19 mouse cellular contexts compared by ENCODE assay signal in the genomic region with DNA sequence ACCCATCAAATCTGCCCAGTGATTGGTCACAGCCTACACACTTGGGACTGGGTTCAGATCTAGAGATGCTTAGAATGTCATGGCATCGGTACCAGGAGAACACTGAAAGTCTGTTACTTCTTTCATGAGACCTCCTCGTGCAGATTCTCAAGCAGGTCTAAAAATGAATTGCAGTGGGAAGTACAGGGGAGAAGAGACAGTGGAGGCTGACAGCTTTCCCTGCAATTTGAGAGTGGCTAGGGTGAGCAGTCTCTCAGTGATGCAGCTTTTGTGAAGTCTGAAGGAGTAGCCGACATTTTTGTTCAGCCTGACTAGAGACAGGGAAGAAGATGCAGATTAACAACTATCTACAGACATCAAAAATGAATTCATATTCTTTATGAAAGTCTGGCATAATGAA.
DNase-seq lines count a peak whose midpoint lies in the region; ATAC-seq and TF ChIP-seq lines count a peak whose summit lies in the region.
"Had no signal": no experiment of that assay in that cellular context is flagged by ENCODE, and none has a peak within 500 bp of the region (broad histone marks: within the 10 kb centered on the region; RNA-seq: fewer than 3 reads in every experiment).

No protein-coding gene starts in this region.

- no peaks in the 10 kb centered on the region for H3K36me3 ChIP-seq in heart, embryonic 13.5 days
- no peaks in the 10 kb centered on the region for H3K36me3 ChIP-seq in heart, embryonic 12.5 days
- no peaks in the 10 kb centered on the region for H3K36me3 ChIP-seq in liver, embryonic 13.5 days
- H3K36me3 ChIP-seq: hindbrain, embryonic 12.5 days; hindbrain, embryonic 15.5 days had no signal

- H3K9ac ChIP-seq in heart, embryonic 13.5 days = no peak overlapping the region
- H3K9ac ChIP-seq in heart, embryonic 12.5 days = no peak overlapping the region
- no peak overlapping the region for H3K9ac ChIP-seq in liver, embryonic 13.5 days
- H3K9ac ChIP-seq: forebrain, postnatal 0 days; hindbrain, embryonic 12.5 days; hindbrain, embryonic 15.5 days had no signal

- H3K27ac ChIP-seq in heart, embryonic 13.5 days (replicated peaks) = peak overlapping the region; percentile 29; the same call in 1 of the 2 replicates
- no peak overlapping the region for H3K27ac ChIP-seq in heart, embryonic 12.5 days (ENCODE audit: poor library complexity, severe bottlenecking)
- H3K27ac ChIP-seq in liver, embryonic 13.5 days = peak overlapping the region; percentile 13; the same call in 1 of the 2 replicates
- H3K27ac ChIP-seq in cortical plate, adult 2 months (ENCODE audit: insufficient read depth, low read length) = 0 out of 2 replicates have a peak overlapping the region, but pooled peaks have one; percentile 10
- H3K27ac ChIP-seq: hindbrain, embryonic 12.5 days; hindbrain, embryonic 15.5 days had no signal

- WGBS in heart, embryonic 13.5 days = 60% methylated on average over 3 of the region's 3 CpGs
- 73% methylated on average over 3 of the region's 3 CpGs for WGBS in heart, embryonic 12.5 days
- WGBS in liver, embryonic 13.5 days (ENCODE audit: insufficient replicate concordance) = 66% methylated on average over 3 of the region's 3 CpGs

- H3K27me3 ChIP-seq in heart, embryonic 13.5 days (replicated peaks) = no peaks in the 10 kb centered on the region
- H3K27me3 ChIP-seq in heart, embryonic 12.5 days (replicated peaks) = no peaks in the 10 kb centered on the region
- no peaks in the 10 kb centered on the region for H3K27me3 ChIP-seq in liver, embryonic 13.5 days
- H3K27me3 ChIP-seq: hindbrain, embryonic 12.5 days; hindbrain, embryonic 15.5 days had no signal

- no peak for TF ChIP-seq POLR2A in cortical plate, adult 2 months (IDR thresholded peaks at IDR 0.05; ENCODE audit: extremely low read depth, insufficient read depth, low read length)

- TF ChIP-seq CTCF in cortical plate, adult 2 months (IDR thresholded peaks at IDR 0.05; ENCODE audit: extremely low read depth, insufficient read depth, low read length) = no peak

- H3K4me1 ChIP-seq in heart, embryonic 13.5 days = peaks cover 45% of the 10 kb centered on the region
- H3K4me1 ChIP-seq in heart, embryonic 12.5 days (replicated peaks) = peaks cover 23% of the 10 kb centered on the region
- H3K4me1 ChIP-seq in liver, embryonic 13.5 days (replicated peaks) = peaks cover 52% of the 10 kb centered on the region
- H3K4me1 ChIP-seq in cortical plate, adult 2 months (ENCODE audit: control insufficient read depth, insufficient read depth, low read length) = peaks cover 2% of the 10 kb centered on the region
- H3K4me1 ChIP-seq: hindbrain, embryonic 12.5 days; hindbrain, embryonic 15.5 days had no signal

- no peak for ATAC-seq in heart, embryonic 13.5 days (ENCODE audit: extremely low read depth, insufficient number of reproducible peaks, low FRiP score, low TSS enrichment)
- ATAC-seq in heart, embryonic 12.5 days (ENCODE audit: insufficient number of reproducible peaks, low FRiP score) = no peak
- no peak for ATAC-seq in liver, embryonic 13.5 days (ENCODE audit: low read depth)
- ATAC-seq: CD4-positive, CD25-positive, alpha-beta regulatory T cell, adult 4 months; forebrain, embryonic 14.5 days; forebrain, postnatal 0 days had no signal

- no peak overlapping the region for H3K4me3 ChIP-seq in heart, embryonic 13.5 days
- no peak overlapping the region for H3K4me3 ChIP-seq in heart, embryonic 12.5 days
- H3K4me3 ChIP-seq in liver, embryonic 13.5 days (replicated peaks) = no peak overlapping the region
- no peak overlapping the region for H3K4me3 ChIP-seq in cortical plate, adult 2 months (ENCODE audit: insufficient read depth, low read length)
- H3K4me3 ChIP-seq: hindbrain, embryonic 12.5 days; hindbrain, embryonic 15.5 days had no signal

- H3K9me3 ChIP-seq in heart, embryonic 13.5 days = no peaks in the 10 kb centered on the region
- no peaks in the 10 kb centered on the region for H3K9me3 ChIP-seq in heart, embryonic 12.5 days (replicated peaks)
- no peaks in the 10 kb centered on the region for H3K9me3 ChIP-seq in liver, embryonic 13.5 days (replicated peaks)
- H3K9me3 ChIP-seq: hindbrain, embryonic 12.5 days; hindbrain, embryonic 15.5 days had no signal

- no peak overlapping the region for H3K4me2 ChIP-seq in heart, embryonic 13.5 days
- no peak overlapping the region for H3K4me2 ChIP-seq in heart, embryonic 12.5 days
- H3K4me2 ChIP-seq in liver, embryonic 13.5 days = no peak overlapping the region
- H3K4me2 ChIP-seq: hindbrain, embryonic 12.5 days; hindbrain, embryonic 15.5 days had no signal

- DNase-seq in liver, embryonic 13.5 days = no peak
- no peak for DNase-seq in liver
- no peak for DNase-seq in ovary, postnatal 10 days (ENCODE audit: low spot score)
- DNase-seq: adrenal gland, adult 2 months; adrenal gland, postnatal 14 days; cerebellum, adult 11-12 months; cerebellum, adult 8-10 months; cerebellum, postnatal 10 days; cerebellum, postnatal 36 days; forebrain, postnatal 0 days; gastrocnemius, postnatal 10 days; gastrocnemius, postnatal 36 days had no signal
